Mouse (Mus musculus) left cerebral cortex, adult 2 months (tissue): ENCODE results near the gene Ppp1r14c. TPM values are rescaled to one million over a fixed set of nuclear protein-coding genes. Genes with fewer than 3 reads are reported as not detected.

Source experiments
- DNase-seq, 2 experiments: peaks; one replicate each; pipeline ENCODE4 v3.0.0; 2021 to 2022; ENCODE audit warnings: low spot score in 2 of 2, mixed read lengths in 1 of 2; ENCODE audit errors: extremely low spot score in 1 of 2
- H3K27ac ChIP-seq: fragments of 200-600 bp; 2 replicates; pipeline ENCODE4 v1.8.1; 2022
- H3K4me3 ChIP-seq: fragments of 200-600 bp; 2 replicates; pipeline ENCODE4 v1.8.1; 2022
- CTCF ChIP-seq: fragments of 200-600 bp; IDR thresholded peaks from 2 replicates; pipeline ENCODE4 v1.8.1; 2022; ENCODE audit warnings: antibody characterized with exemption, mild to moderate bottlenecking, moderate library complexity
- intact Hi-C: fragments of 180-260 bp; cut with DNase I; formaldehyde crosslinking; loops from one replicate; pipeline ENCODE4 v1.15.1; 2025
- total RNA-seq, 2 experiments: library from RNA; stranded (reverse); gene quantifications; 2 replicates each; pipeline ENCODE4 v1.2.3; 2021

The Ppp1r14c gene
- total RNA-seq, 2 experiments from 2014 or later = 14.6 to 15.3 TPM

GRCm38 (mm10) chr10:3404362-3404761 lies 38.5 kb downstream of the Ppp1r14c start:
- intact Hi-C loops = no loop called here
- TF ChIP-seq CTCF = no peak
- Histone ChIP-seq H3K4me3 (no peak overlapping the region), H3K27ac (no peak overlapping the region)
- no peak for DNase-seq

GRCm38 (mm10) chr10:3406280-3406679 lies 40.4 kb downstream of the Ppp1r14c start:
- intact Hi-C loops = no loop called here
- Histone ChIP-seq H3K27ac (no peak overlapping the region), H3K4me3 (no peak overlapping the region)
- DNase-seq = no peak
- TF ChIP-seq CTCF = peak; percentile 24

DNA sequence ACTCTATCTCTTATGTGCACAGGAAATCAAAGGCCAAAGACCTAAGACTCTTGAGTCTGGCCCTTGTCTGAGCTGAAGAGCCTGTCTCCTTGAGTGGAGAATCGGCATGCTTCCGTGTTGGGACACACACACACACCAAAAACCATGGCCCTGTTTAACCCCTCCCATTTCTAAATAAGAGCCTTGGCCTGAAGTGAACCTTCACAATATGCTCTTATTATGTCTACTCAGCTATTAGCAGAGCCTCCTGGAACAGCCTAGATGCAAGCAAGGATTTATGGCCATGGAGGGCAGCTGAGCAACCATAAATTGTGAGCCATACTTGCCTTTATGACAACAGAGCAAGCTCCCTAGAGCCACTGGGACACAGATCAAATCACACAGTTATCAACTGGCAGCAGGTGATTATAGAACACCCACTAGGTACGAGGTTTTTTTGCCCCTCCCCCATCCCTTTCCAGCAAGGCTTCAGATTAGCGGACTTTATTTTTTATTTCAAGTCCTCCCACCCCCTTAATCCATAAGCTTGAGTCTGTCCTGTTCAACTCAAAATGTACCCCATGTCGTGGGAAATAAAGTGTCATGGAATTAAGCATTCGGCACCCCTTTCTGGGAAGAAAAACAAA lies 42.3 kb downstream of the Ppp1r14c start:
- no peak for DNase-seq
- intact Hi-C loops = no loop called here
- Histone ChIP-seq H3K27ac (no peak overlapping the region), H3K4me3 (no peak overlapping the region)
- TF ChIP-seq CTCF = no peak

- intact Hi-C loops = no loop called here
- no peak for TF ChIP-seq CTCF
- no peak overlapping the region for H3K27ac ChIP-seq
- no peak for DNase-seq
- no peak overlapping the region for H3K4me3 ChIP-seq
These were observed 42.8 kb downstream of the Ppp1r14c start for GRCm38 (mm10) chr10:3408699-3409098.

- no peak for TF ChIP-seq CTCF
- Histone ChIP-seq H3K27ac (no peak overlapping the region), H3K4me3 (no peak overlapping the region)
- intact Hi-C loops = no loop called here
- no peak for DNase-seq
These were observed 45.4 kb downstream of the Ppp1r14c start for GRCm38 (mm10) chr10:3411222-3411621.

DNA sequence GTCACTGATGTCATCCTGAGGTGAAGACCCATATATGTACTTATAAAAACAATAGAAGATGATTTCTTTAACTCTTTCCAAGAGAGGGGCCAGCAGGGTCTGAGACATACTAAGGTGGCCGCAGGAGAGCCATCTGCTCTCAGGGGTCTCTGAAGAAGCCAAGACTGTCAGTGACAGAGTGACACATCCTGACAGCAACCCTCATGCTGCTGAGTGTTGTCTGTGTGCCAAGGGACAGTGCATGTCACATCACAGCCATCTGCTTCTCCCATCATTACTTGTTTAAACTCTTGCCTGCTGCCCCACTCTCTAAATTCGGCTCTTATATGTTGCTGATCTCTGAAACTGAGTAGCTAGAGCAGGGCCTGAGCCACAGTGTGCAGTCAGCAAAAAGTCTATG lies 45.8 kb downstream of the Ppp1r14c start:
- intact Hi-C loops = no loop called here
- no peak for TF ChIP-seq CTCF
- H3K4me3 ChIP-seq = no peak overlapping the region
- no peak for DNase-seq
- H3K27ac ChIP-seq = no peak overlapping the region

GRCm38 (mm10) chr10:3414813-3415212 lies 49.0 kb downstream of the Ppp1r14c start:
- intact Hi-C loops = no loop called here
- no peak for DNase-seq
- Histone ChIP-seq H3K4me3 (no peak overlapping the region), H3K27ac (no peak overlapping the region)
- no peak for TF ChIP-seq CTCF

DNA sequence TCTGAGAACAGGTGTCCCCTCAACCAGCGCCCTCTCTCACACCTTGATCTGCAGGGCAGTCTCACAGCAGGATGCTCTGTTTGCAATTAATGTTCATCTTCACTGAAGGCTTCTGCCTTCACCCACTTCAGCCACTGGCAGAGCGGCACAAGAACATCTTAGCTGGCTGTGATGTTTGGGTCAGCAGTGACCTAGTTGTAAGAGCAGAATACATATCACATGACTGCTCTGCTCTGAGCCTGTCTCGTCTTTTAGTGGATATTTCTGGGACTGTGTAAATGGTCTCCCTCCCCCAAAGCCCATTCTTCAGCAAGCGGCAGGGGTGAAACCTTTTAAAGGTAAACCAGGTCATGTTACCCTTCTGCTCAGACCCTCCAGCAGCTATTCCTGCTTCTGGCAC lies 50.7 kb downstream of the Ppp1r14c start:
- no peak for DNase-seq
- Histone ChIP-seq H3K4me3 (no peak overlapping the region), H3K27ac (no peak overlapping the region)
- TF ChIP-seq CTCF = no peak
- intact Hi-C loops = no loop called here

DNA sequence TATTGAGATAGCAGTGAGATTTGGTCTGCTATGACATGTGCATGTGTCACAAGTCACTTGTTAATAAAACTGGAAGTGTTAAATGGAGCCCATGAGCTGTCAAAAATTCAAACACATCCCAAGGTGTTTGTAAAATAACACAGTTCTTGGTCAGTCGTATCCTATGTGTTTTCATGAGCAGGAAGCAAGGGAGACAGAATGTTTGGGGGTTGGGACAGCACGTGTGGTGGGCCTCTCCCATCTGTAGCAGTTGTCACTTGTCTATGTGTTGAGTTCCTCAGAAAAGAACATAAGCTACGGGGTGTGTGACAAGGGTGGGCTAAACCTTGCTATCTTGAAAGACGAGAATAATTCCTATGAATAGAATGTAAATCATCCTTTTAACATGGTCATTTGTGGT lies 51.6 kb downstream of the Ppp1r14c start:
- no peak overlapping the region for H3K27ac ChIP-seq
- H3K4me3 ChIP-seq = no peak overlapping the region
- intact Hi-C loops = no loop called here
- no peak for TF ChIP-seq CTCF
- DNase-seq = no peak

- H3K4me3 ChIP-seq = no peak overlapping the region
- DNase-seq = no peak
- no peak for TF ChIP-seq CTCF
- intact Hi-C loops = no loop called here
- no peak overlapping the region for H3K27ac ChIP-seq
These were observed 58.2 kb downstream of the Ppp1r14c start for GRCm38 (mm10) chr10:3424016-3424415.

DNA sequence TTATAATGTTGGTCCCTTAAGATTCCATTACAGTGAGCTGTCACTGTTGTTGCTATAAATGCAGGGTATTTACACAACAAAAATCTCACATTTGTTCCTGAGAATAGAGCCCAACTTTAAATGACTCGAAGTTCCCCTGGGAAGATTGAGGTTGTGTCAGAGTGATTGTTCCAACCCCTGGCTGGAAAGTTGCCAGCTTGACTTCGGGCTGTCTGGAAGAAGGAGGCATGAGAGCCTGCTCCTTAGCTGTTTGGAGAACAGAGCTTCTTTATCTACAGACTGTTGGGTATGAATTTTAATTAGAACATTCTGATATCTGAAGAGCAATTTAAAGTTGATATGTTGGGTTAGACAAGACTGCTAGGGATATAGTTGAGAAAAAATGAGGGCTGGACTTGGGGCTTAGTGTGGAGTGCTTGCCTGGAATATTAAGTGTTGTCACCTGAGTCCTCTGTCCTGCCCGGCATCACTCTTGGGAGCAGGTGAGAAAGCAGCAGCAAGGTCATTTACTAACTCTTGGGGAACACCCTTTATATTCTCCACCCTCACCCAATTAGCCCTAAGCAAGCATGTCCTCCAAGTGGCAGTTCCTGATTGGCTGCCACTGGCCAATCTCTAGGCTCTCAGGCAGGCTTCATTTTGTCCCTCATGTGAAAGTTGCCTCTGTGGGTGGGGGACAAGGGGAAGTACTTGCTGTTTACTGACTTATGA lies 62.0 kb downstream of the Ppp1r14c start:
- no peak overlapping the region for H3K4me3 ChIP-seq
- intact Hi-C loops = no loop called here
- H3K27ac ChIP-seq = no peak overlapping the region
- no peak for DNase-seq
- TF ChIP-seq CTCF = no peak

GRCm38 (mm10) chr10:3434848-3435474 lies 69.1 kb downstream of the Ppp1r14c start:
- intact Hi-C loops = no loop called here
- Histone ChIP-seq H3K4me3 (no peak overlapping the region), H3K27ac (no peak overlapping the region)
- TF ChIP-seq CTCF = no peak
- no peak for DNase-seq
